Mouse (Mus musculus): ENCODE measurements at regions not wholly inside any gene's neighbourhood (a gene's known extent, or its start where the extent isn't known, plus 50 kb on each side); places are given as distances from the start of the nearest gene placed in this dataset.

DNA sequence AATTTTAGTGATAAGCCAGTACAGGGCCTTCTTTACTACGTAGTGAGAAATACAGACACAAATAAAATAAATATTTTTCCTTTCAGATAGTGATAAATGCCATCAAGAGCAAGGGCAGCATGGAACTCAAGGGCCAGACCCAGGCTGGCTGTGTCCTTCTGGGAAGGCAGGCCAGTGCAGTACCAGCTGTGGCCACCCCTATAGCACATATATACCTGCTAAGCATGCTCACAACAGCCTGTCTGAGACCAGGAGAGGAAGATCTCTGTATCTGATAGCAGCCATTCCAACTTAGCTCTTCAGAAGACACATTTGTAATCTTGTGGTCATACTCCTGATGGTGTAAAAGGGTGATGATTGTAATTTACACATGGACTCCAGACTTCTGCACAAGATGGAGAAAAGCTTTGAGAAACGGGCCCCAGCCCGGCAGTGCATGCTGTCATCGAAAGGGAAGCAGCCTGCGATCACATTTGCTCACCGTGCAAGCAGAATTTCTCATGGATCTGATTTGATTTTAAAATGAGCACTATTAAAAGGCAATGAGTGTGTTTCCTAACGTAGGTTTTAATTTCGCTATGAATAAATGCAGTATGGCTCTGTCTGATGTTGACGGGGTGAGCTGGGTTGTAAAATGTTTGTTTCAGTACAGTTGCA is 335.6 kb downstream of the Tmem38b start:
- DNase-seq, result no peak
- H3K27me3 ChIP-seq (replicated peaks; ENCODE audit: control insufficient read depth, insufficient read depth, low read length), result no peaks in the 10 kb centered on the region
- TF ChIP-seq CTCF (conservative IDR thresholded peaks at IDR 0.05; ENCODE audit: insufficient read depth, insufficient read length, low read depth, low read length) (no peak), POLR2A (IDR thresholded peaks at IDR 0.05; ENCODE audit: low read depth, low read length) (no peak)
- H3K4me3 ChIP-seq (ENCODE audit: insufficient read depth, low read depth, low read length), result no peak overlapping the region
- no peaks in the 10 kb centered on the region for H3K4me1 ChIP-seq (ENCODE audit: control insufficient read depth, insufficient read depth, low read length)
- H3K36me3 ChIP-seq (ENCODE audit: control insufficient read depth, insufficient read depth, low read length), result no peaks in the 10 kb centered on the region
- H3K27ac ChIP-seq (ENCODE audit: insufficient read depth, low read depth, low read length), result no peak overlapping the region
- WGBS, result 86% methylated on average over 9 of the region's 9 CpGs

DNA sequence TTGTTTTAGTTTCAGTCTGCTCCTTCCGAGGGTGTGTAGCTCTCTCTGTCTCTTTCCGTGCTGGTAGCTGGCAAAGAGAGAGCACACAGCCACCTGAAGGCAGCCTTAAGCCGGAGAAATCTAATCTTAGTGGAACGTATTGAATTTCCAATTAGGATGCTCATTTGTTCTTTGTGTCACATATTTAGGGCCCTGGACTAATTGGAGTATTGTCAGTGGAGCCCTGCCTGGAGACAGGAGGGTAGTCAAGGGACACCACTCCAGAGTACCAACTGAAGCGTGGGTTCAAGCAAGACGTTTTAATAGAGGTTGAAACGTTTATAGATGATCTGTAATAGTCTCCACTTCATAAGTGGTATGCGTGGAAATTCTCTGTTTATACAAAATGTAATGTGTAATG is 336.5 kb downstream of the Tmem38b start:
- Histone ChIP-seq H3K27me3 (replicated peaks; ENCODE audit: control insufficient read depth, insufficient read depth, low read length) (no peaks in the 10 kb centered on the region), H3K27ac (ENCODE audit: insufficient read depth, low read depth, low read length) (no peak overlapping the region), H3K4me1 (ENCODE audit: control insufficient read depth, insufficient read depth, low read length) (no peaks in the 10 kb centered on the region), H3K4me3 (ENCODE audit: insufficient read depth, low read depth, low read length) (no peak overlapping the region), H3K36me3 (ENCODE audit: control insufficient read depth, insufficient read depth, low read length) (no peaks in the 10 kb centered on the region)
- TF ChIP-seq CTCF (conservative IDR thresholded peaks at IDR 0.05; ENCODE audit: insufficient read depth, insufficient read length, low read depth, low read length) (no peak), POLR2A (IDR thresholded peaks at IDR 0.05; ENCODE audit: low read depth, low read length) (no peak)
- whole genome bisulfite sequencing, result 42% methylated on average over 8 of the region's 8 CpGs
- DNase-seq, result no peak

GRCm38 (mm10) chr4:54170202-54170931 is 344.5 kb downstream of the Tmem38b start:
- no peaks in the 10 kb centered on the region for H3K36me3 ChIP-seq (ENCODE audit: control insufficient read depth, insufficient read depth, low read length)
- H3K4me1 ChIP-seq (ENCODE audit: control insufficient read depth, insufficient read depth, low read length), result no peaks in the 10 kb centered on the region
- no peak for TF ChIP-seq CTCF (conservative IDR thresholded peaks at IDR 0.05; ENCODE audit: insufficient read depth, insufficient read length, low read depth, low read length)
- no peak for TF ChIP-seq POLR2A (IDR thresholded peaks at IDR 0.05; ENCODE audit: low read depth, low read length)
- no peaks in the 10 kb centered on the region for H3K27me3 ChIP-seq (replicated peaks; ENCODE audit: control insufficient read depth, insufficient read depth, low read length)
- no peak overlapping the region for H3K4me3 ChIP-seq (ENCODE audit: insufficient read depth, low read depth, low read length)
- 56% methylated on average over 13 of the region's 13 CpGs for WGBS
- DNase-seq, result no peak
- no peak overlapping the region for H3K27ac ChIP-seq (ENCODE audit: insufficient read depth, low read depth, low read length)

DNA sequence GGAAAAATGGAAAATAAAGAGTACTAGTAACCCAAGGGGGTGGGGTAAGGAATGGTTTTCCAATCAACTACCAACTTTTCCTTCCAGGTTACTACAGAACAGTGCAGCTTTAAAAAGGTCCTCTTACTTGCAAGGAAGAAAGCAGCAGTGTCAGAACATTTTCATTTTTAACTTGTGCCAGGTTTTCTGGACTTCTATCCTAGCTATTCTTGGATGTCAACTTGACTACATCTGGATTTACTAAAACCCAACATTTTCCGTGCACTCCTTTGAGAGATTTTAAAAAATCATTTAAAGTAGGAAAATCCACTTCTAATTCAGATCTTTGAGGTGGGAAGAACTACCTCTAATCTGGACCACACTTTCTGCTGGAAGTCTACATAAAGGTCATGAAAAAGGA is 358.4 kb downstream of the Tmem38b start:
- no peaks in the 10 kb centered on the region for H3K36me3 ChIP-seq (ENCODE audit: control insufficient read depth, insufficient read depth, low read length)
- 87% methylated on average over 1 of the region's 1 CpGs for WGBS
- H3K4me3 ChIP-seq (ENCODE audit: insufficient read depth, low read depth, low read length), result no peak overlapping the region
- H3K27me3 ChIP-seq (replicated peaks; ENCODE audit: control insufficient read depth, insufficient read depth, low read length), result no peaks in the 10 kb centered on the region
- H3K4me1 ChIP-seq (ENCODE audit: control insufficient read depth, insufficient read depth, low read length), result no peaks in the 10 kb centered on the region
- H3K27ac ChIP-seq (ENCODE audit: insufficient read depth, low read depth, low read length), result no peak overlapping the region
- TF ChIP-seq POLR2A (IDR thresholded peaks at IDR 0.05; ENCODE audit: low read depth, low read length), result no peak
- TF ChIP-seq CTCF (conservative IDR thresholded peaks at IDR 0.05; ENCODE audit: insufficient read depth, insufficient read length, low read depth, low read length), result no peak
- no peak for DNase-seq

GRCm38 (mm10) chr4:54195734-54196133 is 369.9 kb downstream of the Tmem38b start:
- no peak for TF ChIP-seq CTCF (conservative IDR thresholded peaks at IDR 0.05; ENCODE audit: insufficient read depth, insufficient read length, low read depth, low read length)
- no peak for TF ChIP-seq POLR2A (IDR thresholded peaks at IDR 0.05; ENCODE audit: low read depth, low read length)
- Histone ChIP-seq H3K36me3 (ENCODE audit: control insufficient read depth, insufficient read depth, low read length) (no peaks in the 10 kb centered on the region), H3K4me1 (ENCODE audit: control insufficient read depth, insufficient read depth, low read length) (no peaks in the 10 kb centered on the region), H3K27me3 (replicated peaks; ENCODE audit: control insufficient read depth, insufficient read depth, low read length) (no peaks in the 10 kb centered on the region), H3K4me3 (ENCODE audit: insufficient read depth, low read depth, low read length) (no peak overlapping the region), H3K27ac (ENCODE audit: insufficient read depth, low read depth, low read length) (no peak overlapping the region)
- DNase-seq, result no peak
- 88% methylated on average over 2 of the region's 2 CpGs for WGBS

- Histone ChIP-seq H3K4me1 (ENCODE audit: control insufficient read depth, insufficient read depth, low read length) (no peaks in the 10 kb centered on the region), H3K27me3 (replicated peaks; ENCODE audit: control insufficient read depth, insufficient read depth, low read length) (no peaks in the 10 kb centered on the region), H3K36me3 (ENCODE audit: control insufficient read depth, insufficient read depth, low read length) (no peaks in the 10 kb centered on the region), H3K27ac (ENCODE audit: insufficient read depth, low read depth, low read length) (no peak overlapping the region), H3K4me3 (ENCODE audit: insufficient read depth, low read depth, low read length) (no peak overlapping the region)
- TF ChIP-seq CTCF (conservative IDR thresholded peaks at IDR 0.05; ENCODE audit: insufficient read depth, insufficient read length, low read depth, low read length), result no peak
- TF ChIP-seq POLR2A (IDR thresholded peaks at IDR 0.05; ENCODE audit: low read depth, low read length), result no peak
- no peak for DNase-seq
- WGBS, result 60% methylated on average over 4 of the region's 4 CpGs
Measured at GRCm38 (mm10) chr4:54202440-54202839, 376.6 kb downstream of the Tmem38b start.

DNA sequence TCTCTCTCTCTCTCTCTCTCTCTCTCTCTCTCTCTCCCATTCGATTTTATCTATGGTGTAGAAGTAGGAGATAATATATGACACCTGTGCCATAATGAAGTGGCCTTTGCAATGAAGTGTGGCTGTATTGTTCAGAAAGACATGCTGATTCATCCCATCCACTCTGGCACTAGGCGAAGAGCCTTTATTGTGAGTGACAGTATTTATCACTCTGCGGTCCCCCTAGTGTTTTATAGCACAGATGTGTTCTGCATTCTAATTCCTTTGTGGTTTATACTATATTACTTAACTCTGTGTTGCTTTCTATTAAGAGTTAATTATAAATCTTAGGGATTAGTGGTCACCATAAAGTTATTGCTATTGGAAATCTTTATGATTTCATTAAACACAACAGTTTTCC is 398.7 kb downstream of the Tmem38b start:
- no peak for DNase-seq
- H3K4me3 ChIP-seq (ENCODE audit: insufficient read depth, low read depth, low read length), result no peak overlapping the region
- no peaks in the 10 kb centered on the region for H3K27me3 ChIP-seq (replicated peaks; ENCODE audit: control insufficient read depth, insufficient read depth, low read length)
- no peak for TF ChIP-seq POLR2A (IDR thresholded peaks at IDR 0.05; ENCODE audit: low read depth, low read length)
- no peak for TF ChIP-seq CTCF (conservative IDR thresholded peaks at IDR 0.05; ENCODE audit: insufficient read depth, insufficient read length, low read depth, low read length)
- H3K36me3 ChIP-seq (ENCODE audit: control insufficient read depth, insufficient read depth, low read length), result no peaks in the 10 kb centered on the region
- no peaks in the 10 kb centered on the region for H3K4me1 ChIP-seq (ENCODE audit: control insufficient read depth, insufficient read depth, low read length)
- no peak overlapping the region for H3K27ac ChIP-seq (ENCODE audit: insufficient read depth, low read depth, low read length)
- 67% methylated on average over 3 of the region's 3 CpGs for WGBS

Measured in kidney, adult 2 months (tissue).